Mouse (Mus musculus) adrenal gland, adult 2 months (tissue): ENCODE data around the gene Togaram2. TPM values are rescaled to one million over a fixed set of nuclear protein-coding genes. Genes with fewer than 3 reads are reported as not detected.
"Not testable (repeated sequence)": the region's sequence is repeated elsewhere in the genome, so short reads cannot be mapped to it uniquely, and the experiment has no call there.

ENCODE experiments used
- DNase-seq: peaks from one replicate; pipeline ENCODE4 v3.0.0; 2021
- polyA plus RNA-seq: library from polyadenylated mRNA; depleted of rRNA; stranded (reverse); fragments of >200 nt; gene quantifications from 2 replicates; pipeline ENCODE4 v1.2.3, GENCODE M21; 2012; rRNA removed
- total RNA-seq, 2 experiments: library from RNA; stranded (reverse); gene quantifications; 2 replicates each; pipeline ENCODE4 v1.2.3; 2021

The Togaram2 gene
- total and polyA plus RNA-seq, 3 experiments, result 0.07 TPM; not detected in 2

- no peak for DNase-seq
Measured at GRCm38 (mm10) chr17:71742156-71742555, 69.1 kb downstream of the Togaram2 start.

- no peak for DNase-seq
Measured at GRCm38 (mm10) chr17:71742935-71743334, 69.9 kb downstream of the Togaram2 start.

- no peak for DNase-seq
Measured at GRCm38 (mm10) chr17:71746114-71746513, 73.1 kb downstream of the Togaram2 start.

DNA sequence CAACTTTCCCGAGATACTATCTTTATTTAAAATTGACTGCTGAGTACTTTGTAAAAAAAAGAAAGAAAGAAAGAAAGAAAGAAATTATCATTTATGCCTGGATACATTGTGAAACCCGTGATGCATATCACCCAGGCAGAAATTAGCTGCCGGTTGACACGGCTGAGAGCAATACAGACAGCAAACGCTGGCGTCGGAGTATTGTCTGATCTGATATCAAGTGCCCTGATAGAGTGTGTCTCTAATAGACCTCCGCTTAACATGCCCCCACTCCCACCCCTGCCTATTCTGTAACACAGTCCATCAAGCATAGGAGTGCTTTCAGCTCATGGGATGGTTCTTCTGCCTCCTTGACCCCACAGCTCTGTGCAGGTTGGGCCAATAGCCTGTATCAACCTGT is 74.5 kb downstream of the Togaram2 start:
- no peak for DNase-seq

- DNase-seq, result no peak
Measured at GRCm38 (mm10) chr17:71749616-71750168, 76.6 kb downstream of the Togaram2 start.

DNA sequence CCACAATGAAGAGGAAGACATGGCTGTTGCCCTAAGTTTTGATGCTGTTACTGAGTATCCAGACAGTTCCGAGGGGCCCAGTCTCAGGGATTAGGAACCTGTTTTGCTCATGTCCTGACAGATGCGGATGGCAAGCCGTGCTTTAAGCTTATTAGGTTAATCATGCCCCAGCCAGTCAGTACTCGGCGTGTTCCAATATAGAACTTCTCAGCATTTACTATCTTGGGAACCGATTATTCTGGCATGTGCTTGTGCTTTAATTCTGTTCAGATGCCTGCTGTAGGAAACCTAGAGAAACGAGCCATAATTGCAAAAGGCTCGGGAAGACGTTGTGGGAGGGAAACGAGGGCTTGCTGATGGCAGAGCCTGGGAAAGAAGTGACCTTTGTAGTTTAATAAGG is 79.8 kb downstream of the Togaram2 start, which contains the start of gene Pcare:
Pcare (minus strand) TSS at position 64 of the 400 bp plus-strand sequence.
- DNase-seq, result no peak

DNA sequence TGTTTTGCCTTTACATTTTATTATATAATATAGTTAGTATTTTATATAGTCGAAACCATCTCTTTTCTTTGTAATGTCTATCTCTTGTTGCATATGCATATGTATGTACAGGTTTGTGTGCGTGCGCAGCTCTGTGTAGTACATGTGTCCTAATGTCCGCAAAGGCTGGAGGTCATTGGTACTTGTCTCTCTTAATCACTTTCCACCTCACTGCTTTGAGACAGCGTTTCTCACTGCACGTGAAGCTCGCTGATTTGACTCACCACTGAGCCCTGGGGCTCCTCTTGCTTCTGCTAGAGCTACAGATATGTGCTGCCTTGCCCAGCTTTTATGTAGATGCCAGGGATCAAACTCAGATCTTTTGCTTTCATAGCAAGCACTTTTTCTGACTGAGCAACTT is 87.5 kb downstream of the Togaram2 start:
- DNase-seq, result no peak

- not testable (repeated sequence) for DNase-seq
Measured at GRCm38 (mm10) chr17:71768173-71768572, 95.1 kb downstream of the Togaram2 start, which contains the start of gene Clip4. TSS of gene Clip4 (plus strand) at chr17:71768473.

GRCm38 (mm10) chr17:71769564-71769963 is 96.5 kb downstream of the Togaram2 start:
- DNase-seq, result no peak

- no peak for DNase-seq
Measured at GRCm38 (mm10) chr17:71770696-71771095, 97.6 kb downstream of the Togaram2 start.

GRCm38 (mm10) chr17:71774173-71774572 is 101.1 kb downstream of the Togaram2 start:
- no peak for DNase-seq

- no peak for DNase-seq
Measured at GRCm38 (mm10) chr17:71775279-71775678, 102.2 kb downstream of the Togaram2 start.

DNA sequence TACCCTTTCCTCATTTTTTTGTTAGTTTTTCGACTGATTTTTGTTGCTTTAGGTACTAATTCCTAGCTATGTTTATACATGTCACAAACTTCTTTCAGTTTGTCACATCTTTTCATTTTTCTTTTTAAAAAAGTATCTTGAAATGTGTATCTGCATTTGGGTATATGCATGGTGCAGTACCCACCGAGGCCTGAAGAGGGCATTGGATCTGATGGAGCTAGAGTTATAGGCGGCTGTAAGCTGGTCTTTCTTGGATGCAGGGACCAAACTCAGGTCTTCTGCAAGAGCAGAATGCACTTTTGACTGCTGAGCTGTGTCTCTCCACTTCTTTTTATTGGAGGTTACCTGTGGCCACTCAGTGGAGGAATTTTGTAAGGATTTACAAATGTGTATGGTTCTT is 105.6 kb downstream of the Togaram2 start:
- no peak for DNase-seq

Other genes with a start within 250 kb of the Togaram2 start
- 1 to 10 TPM in 1 of 2 experiments, under 1 TPM in 1; 0.78 to 1.0 TPM for gene Gm4707, start 213.3 kb upstream of the Togaram2 start, total RNA-seq
- gene Gm4707, start 213.3 kb upstream of the Togaram2 start, polyA plus RNA-seq, result 0.25 and 0.36 TPM in 2 replicates
- gene Smchd1, start 197.9 kb upstream of the Togaram2 start, total RNA-seq, result 10 to 100 TPM; 32.3 to 35.7 TPM
- 1.3 and 2.0 TPM in 2 replicates for gene Smchd1, start 197.9 kb upstream of the Togaram2 start, polyA plus RNA-seq
- 1 to 10 TPM; 1.1 to 1.6 TPM for gene Ndc80, start 146.4 kb upstream of the Togaram2 start, total RNA-seq
- gene Ndc80, start 146.4 kb upstream of the Togaram2 start, polyA plus RNA-seq, result not detected in 2 replicates
- under 1 TPM; 0.40 to 0.69 TPM for gene Spdya, start 121.2 kb upstream of the Togaram2 start, total RNA-seq
- not detected in 2 replicates for gene Spdya, start 121.2 kb upstream of the Togaram2 start, polyA plus RNA-seq
- 10 to 100 TPM; 39.7 to 86.2 TPM for gene Wdr43, start 57.4 kb upstream of the Togaram2 start, total RNA-seq
- gene Wdr43, start 57.4 kb upstream of the Togaram2 start, polyA plus RNA-seq, result 2.7 and 3.7 TPM in 2 replicates
- gene Pcare, start 79.6 kb downstream of the Togaram2 start, total RNA-seq, result not detected
- not detected in 2 replicates for gene Pcare, start 79.6 kb downstream of the Togaram2 start, polyA plus RNA-seq
- 10 to 100 TPM; 14.1 to 28.6 TPM for gene Clip4, start 95.2 kb downstream of the Togaram2 start, total RNA-seq
- 3.0 and 3.7 TPM in 2 replicates for gene Clip4, start 95.2 kb downstream of the Togaram2 start, polyA plus RNA-seq